Mouse (Mus musculus): ENCODE measurements around the gene Slc10a6. TPM values are rescaled to one million over a fixed set of nuclear protein-coding genes. Genes with fewer than 3 reads are reported as not detected.

Gene Slc10a6
- polyA plus RNA-seq (2015; fragmentation: Nextera tagmentation; extraction: Ambion mirVana) = 0.32 and 0.34 TPM in 2 replicates

DNA sequence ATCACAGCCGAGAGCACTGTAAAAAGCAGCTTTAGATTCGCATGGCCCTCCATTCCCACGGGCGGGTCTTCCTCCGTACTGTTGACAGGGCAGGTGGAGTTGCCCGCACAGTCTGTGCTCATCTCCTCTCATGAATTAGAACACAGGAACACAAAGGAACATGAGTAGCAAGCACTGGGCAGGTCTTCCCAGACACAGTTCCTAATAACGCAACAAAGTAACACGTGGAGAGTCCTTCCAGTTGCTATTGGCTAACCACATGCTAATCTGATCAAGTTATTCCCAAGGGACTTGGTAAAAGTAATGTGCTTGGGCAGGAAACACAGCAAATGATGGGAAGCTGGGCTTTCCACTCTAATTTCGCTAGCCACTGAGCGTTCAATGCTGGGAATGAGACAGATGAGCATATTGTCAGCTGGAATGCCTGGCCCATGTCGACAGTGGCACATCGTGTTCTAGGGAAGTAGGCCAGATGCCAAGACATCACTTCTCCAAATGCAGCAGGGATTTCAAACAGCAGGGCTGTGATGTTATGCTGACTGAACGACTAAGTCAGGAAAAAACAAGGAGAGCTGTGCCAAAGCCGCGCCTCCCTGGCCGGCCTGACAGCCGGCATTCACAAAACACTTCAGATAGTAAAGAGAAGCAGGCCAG lies at the start of gene Slc10a6:
Gene Slc10a6 (minus strand): TSS at position 293 of the 654 bp plus-strand sequence.
- no peaks in the 10 kb centered on the region for H3K9me3 ChIP-seq (ENCODE audit: control insufficient read depth, low read length)
- peak; percentile 88 for ATAC-seq
- no peaks in the 10 kb centered on the region for H3K27me3 ChIP-seq (replicated peaks; ENCODE audit: control insufficient read depth, insufficient read depth, low read length)
- peak within 1 kb of the TSS; percentile 27 for H3K4me2 ChIP-seq (ENCODE audit: low read length)
- no peaks in the 10 kb centered on the region for H3K36me3 ChIP-seq (ENCODE audit: control insufficient read depth, insufficient read depth, low read length)
- 51% methylated on average over 17 of the region's 17 CpGs for WGBS
- H3K4me1 ChIP-seq (ENCODE audit: control insufficient read depth, insufficient read depth, low read depth, low read length) = 0 out of 2 replicates have a peak, but pooled peaks cover 8% of the 10 kb centered on the region
- no peak within 1 kb of the TSS for H3K4me3 ChIP-seq (ENCODE audit: low read length)
- no peak within 1 kb of the TSS for H3K9ac ChIP-seq (ENCODE audit: low read depth, low read length)
- H3K27ac ChIP-seq (ENCODE audit: low read depth, low read length) = no peak within 1 kb of the TSS

GRCm38 (mm10) chr5:103678974-103679373 lies 49.8 kb upstream of the Slc10a6 start:
- H3K4me2 ChIP-seq (ENCODE audit: low read length) = no peak overlapping the region
- H3K4me1 ChIP-seq (ENCODE audit: control insufficient read depth, insufficient read depth, low read depth, low read length) = no peaks in the 10 kb centered on the region
- H3K9me3 ChIP-seq (ENCODE audit: control insufficient read depth, low read length) = no peaks in the 10 kb centered on the region
- no peaks in the 10 kb centered on the region for H3K36me3 ChIP-seq (ENCODE audit: control insufficient read depth, insufficient read depth, low read length)
- no peak for ATAC-seq
- H3K4me3 ChIP-seq (ENCODE audit: low read length) = no peak overlapping the region
- H3K27ac ChIP-seq (ENCODE audit: low read depth, low read length) = no peak overlapping the region
- H3K27me3 ChIP-seq (replicated peaks; ENCODE audit: control insufficient read depth, insufficient read depth, low read length) = no peaks in the 10 kb centered on the region
- H3K9ac ChIP-seq (ENCODE audit: low read depth, low read length) = no peak overlapping the region
- 97% methylated on average over 5 of the region's 5 CpGs for WGBS

DNA sequence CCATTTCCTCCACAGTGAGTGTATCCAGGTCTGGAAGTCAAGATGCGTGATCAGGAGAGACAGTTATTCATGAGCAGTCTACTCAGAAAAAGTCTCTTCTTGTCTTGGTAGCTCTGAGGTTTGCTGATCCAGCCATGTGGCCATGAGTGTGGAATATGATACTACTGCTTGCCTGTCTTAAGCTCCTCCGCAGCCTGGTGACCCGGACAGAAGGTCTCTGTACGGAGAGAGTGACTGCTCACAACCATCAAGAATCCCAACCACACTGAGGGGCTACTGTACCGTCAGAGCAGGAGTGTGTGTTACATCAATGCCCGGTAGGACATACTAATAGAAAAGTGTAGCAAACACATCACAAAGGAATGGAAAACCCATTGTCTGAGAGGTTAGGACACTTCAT lies 48.7 kb upstream of the Slc10a6 start:
- no peak overlapping the region for H3K4me2 ChIP-seq (ENCODE audit: low read length)
- no peak overlapping the region for H3K27ac ChIP-seq (ENCODE audit: low read depth, low read length)
- H3K9ac ChIP-seq (ENCODE audit: low read depth, low read length) = no peak overlapping the region
- H3K27me3 ChIP-seq (replicated peaks; ENCODE audit: control insufficient read depth, insufficient read depth, low read length) = no peaks in the 10 kb centered on the region
- WGBS = 85% methylated on average over 6 of the region's 6 CpGs
- no peak overlapping the region for H3K4me3 ChIP-seq (ENCODE audit: low read length)
- no peak for ATAC-seq
- no peaks in the 10 kb centered on the region for H3K9me3 ChIP-seq (ENCODE audit: control insufficient read depth, low read length)
- H3K4me1 ChIP-seq (ENCODE audit: control insufficient read depth, insufficient read depth, low read depth, low read length) = no peaks in the 10 kb centered on the region
- H3K36me3 ChIP-seq (ENCODE audit: control insufficient read depth, insufficient read depth, low read length) = no peaks in the 10 kb centered on the region

DNA sequence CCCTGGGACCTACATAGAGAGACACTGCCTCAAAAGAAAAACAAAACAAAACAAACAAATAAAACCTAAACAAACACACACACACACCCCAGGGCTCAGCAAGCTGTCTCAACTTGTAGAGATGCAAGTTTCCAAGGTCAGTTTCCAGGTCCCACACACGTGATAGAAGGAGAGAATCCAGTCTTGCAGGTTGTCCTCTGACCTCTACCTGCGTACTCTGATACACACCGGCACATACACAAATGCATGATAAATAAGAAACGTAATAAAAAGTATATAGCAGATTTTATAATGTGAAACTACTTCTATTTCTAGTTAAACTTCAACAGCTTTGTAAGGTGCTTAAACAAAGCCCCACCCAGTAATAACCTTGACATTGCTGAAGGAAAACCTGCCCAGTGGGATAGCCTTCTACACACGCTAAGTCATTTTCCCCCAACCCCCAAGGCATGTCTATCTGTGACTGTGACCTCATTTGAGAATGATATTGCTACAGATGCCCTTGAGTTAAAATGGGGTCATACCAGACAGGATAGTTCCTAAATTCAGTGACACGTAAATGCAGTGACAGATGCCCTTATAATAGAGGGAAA lies 47.2 kb upstream of the Slc10a6 start:
- no peak overlapping the region for H3K9ac ChIP-seq (ENCODE audit: low read depth, low read length)
- whole genome bisulfite sequencing = 89% methylated on average over 6 of the region's 6 CpGs
- H3K4me3 ChIP-seq (ENCODE audit: low read length) = no peak overlapping the region
- no peak for ATAC-seq
- H3K36me3 ChIP-seq (ENCODE audit: control insufficient read depth, insufficient read depth, low read length) = no peaks in the 10 kb centered on the region
- H3K9me3 ChIP-seq (ENCODE audit: control insufficient read depth, low read length) = no peaks in the 10 kb centered on the region
- H3K4me2 ChIP-seq (ENCODE audit: low read length) = no peak overlapping the region
- H3K4me1 ChIP-seq (ENCODE audit: control insufficient read depth, insufficient read depth, low read depth, low read length) = no peaks in the 10 kb centered on the region
- H3K27ac ChIP-seq (ENCODE audit: low read depth, low read length) = no peak overlapping the region
- H3K27me3 ChIP-seq (replicated peaks; ENCODE audit: control insufficient read depth, insufficient read depth, low read length) = no peaks in the 10 kb centered on the region

- Histone ChIP-seq H3K9me3 (ENCODE audit: control insufficient read depth, low read length) (no peaks in the 10 kb centered on the region), H3K27me3 (replicated peaks; ENCODE audit: control insufficient read depth, insufficient read depth, low read length) (no peaks in the 10 kb centered on the region), H3K9ac (ENCODE audit: low read depth, low read length) (no peak overlapping the region), H3K36me3 (ENCODE audit: control insufficient read depth, insufficient read depth, low read length) (no peaks in the 10 kb centered on the region), H3K4me2 (ENCODE audit: low read length) (no peak overlapping the region), H3K4me3 (ENCODE audit: low read length) (no peak overlapping the region), H3K27ac (ENCODE audit: low read depth, low read length) (no peak overlapping the region), H3K4me1 (ENCODE audit: control insufficient read depth, insufficient read depth, low read depth, low read length) (no peaks in the 10 kb centered on the region)
- no peak for ATAC-seq
- 51% methylated on average over 6 of the region's 6 CpGs for WGBS
Measured at GRCm38 (mm10) chr5:103674482-103674881, 45.3 kb upstream of the Slc10a6 start.

- H3K27me3 ChIP-seq (replicated peaks; ENCODE audit: control insufficient read depth, insufficient read depth, low read length) = no peaks in the 10 kb centered on the region
- H3K36me3 ChIP-seq (ENCODE audit: control insufficient read depth, insufficient read depth, low read length) = no peaks in the 10 kb centered on the region
- H3K4me3 ChIP-seq (ENCODE audit: low read length) = no peak overlapping the region
- no peaks in the 10 kb centered on the region for H3K9me3 ChIP-seq (ENCODE audit: control insufficient read depth, low read length)
- H3K4me2 ChIP-seq (ENCODE audit: low read length) = no peak overlapping the region
- ATAC-seq = no peak
- 85% methylated on average over 4 of the region's 4 CpGs for WGBS
- no peaks in the 10 kb centered on the region for H3K4me1 ChIP-seq (ENCODE audit: control insufficient read depth, insufficient read depth, low read depth, low read length)
- H3K9ac ChIP-seq (ENCODE audit: low read depth, low read length) = no peak overlapping the region
- H3K27ac ChIP-seq (ENCODE audit: low read depth, low read length) = no peak overlapping the region
Measured at GRCm38 (mm10) chr5:103673611-103674010, 44.4 kb upstream of the Slc10a6 start.

GRCm38 (mm10) chr5:103671858-103672257 lies 42.7 kb upstream of the Slc10a6 start:
- no peak overlapping the region for H3K4me3 ChIP-seq (ENCODE audit: low read length)
- no peak overlapping the region for H3K4me2 ChIP-seq (ENCODE audit: low read length)
- 78% methylated on average over 3 of the region's 3 CpGs for WGBS
- ATAC-seq = no peak
- H3K9me3 ChIP-seq (ENCODE audit: control insufficient read depth, low read length) = no peaks in the 10 kb centered on the region
- H3K4me1 ChIP-seq (ENCODE audit: control insufficient read depth, insufficient read depth, low read depth, low read length) = no peaks in the 10 kb centered on the region
- H3K27me3 ChIP-seq (replicated peaks; ENCODE audit: control insufficient read depth, insufficient read depth, low read length) = no peaks in the 10 kb centered on the region
- H3K27ac ChIP-seq (ENCODE audit: low read depth, low read length) = no peak overlapping the region
- H3K9ac ChIP-seq (ENCODE audit: low read depth, low read length) = no peak overlapping the region
- H3K36me3 ChIP-seq (ENCODE audit: control insufficient read depth, insufficient read depth, low read length) = no peaks in the 10 kb centered on the region

DNA sequence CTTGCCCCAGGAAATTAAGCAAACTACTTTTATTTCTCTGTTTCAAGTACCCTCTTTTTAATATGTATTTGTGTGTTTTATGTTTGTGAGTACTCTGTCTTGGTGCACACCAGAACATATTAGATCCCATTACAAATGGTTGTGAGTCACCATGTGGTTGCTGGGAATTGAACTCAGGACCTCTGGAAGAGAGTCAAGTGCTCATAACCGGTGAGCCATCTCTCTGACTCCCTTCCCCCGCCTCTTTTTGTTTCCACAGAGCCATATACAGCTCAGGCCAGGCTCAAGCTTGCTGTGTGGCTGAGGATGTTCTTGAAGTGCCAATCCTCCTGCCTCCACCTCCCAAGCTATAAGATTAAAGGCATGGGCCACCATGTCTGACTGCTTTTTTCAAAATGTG lies 36.7 kb upstream of the Slc10a6 start:
- Histone ChIP-seq H3K27ac (ENCODE audit: low read depth, low read length) (no peak overlapping the region), H3K4me3 (ENCODE audit: low read length) (no peak overlapping the region), H3K4me1 (ENCODE audit: control insufficient read depth, insufficient read depth, low read depth, low read length) (no peaks in the 10 kb centered on the region), H3K9ac (ENCODE audit: low read depth, low read length) (no peak overlapping the region), H3K36me3 (ENCODE audit: control insufficient read depth, insufficient read depth, low read length) (no peaks in the 10 kb centered on the region), H3K9me3 (ENCODE audit: control insufficient read depth, low read length) (no peaks in the 10 kb centered on the region), H3K27me3 (replicated peaks; ENCODE audit: control insufficient read depth, insufficient read depth, low read length) (no peaks in the 10 kb centered on the region), H3K4me2 (ENCODE audit: low read length) (no peak overlapping the region)
- 82% methylated on average over 2 of the region's 2 CpGs for WGBS
- ATAC-seq = no peak

DNA sequence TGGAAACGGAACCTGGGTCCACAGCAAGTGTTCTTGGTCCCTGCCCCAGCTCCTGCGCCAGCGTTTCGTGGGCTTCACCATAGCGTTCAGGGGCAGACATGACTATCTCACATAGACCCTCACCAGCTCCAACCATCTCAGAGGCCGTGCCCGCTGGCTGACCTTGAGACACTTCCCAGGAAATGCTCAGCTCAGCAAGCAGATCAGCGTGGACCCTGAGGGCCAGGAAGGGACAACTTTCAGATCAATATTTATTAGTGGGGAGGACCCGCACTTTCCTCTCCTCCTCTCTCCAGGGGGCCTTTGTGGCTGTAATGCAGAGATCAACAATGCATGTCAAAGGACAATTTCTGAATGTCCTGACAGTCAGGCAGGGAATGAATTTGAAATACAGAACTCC lies 35.7 kb upstream of the Slc10a6 start:
- no peak overlapping the region for H3K4me3 ChIP-seq (ENCODE audit: low read length)
- no peak overlapping the region for H3K9ac ChIP-seq (ENCODE audit: low read depth, low read length)
- no peaks in the 10 kb centered on the region for H3K9me3 ChIP-seq (ENCODE audit: control insufficient read depth, low read length)
- H3K36me3 ChIP-seq (ENCODE audit: control insufficient read depth, insufficient read depth, low read length) = no peaks in the 10 kb centered on the region
- no peaks in the 10 kb centered on the region for H3K27me3 ChIP-seq (replicated peaks; ENCODE audit: control insufficient read depth, insufficient read depth, low read length)
- no peaks in the 10 kb centered on the region for H3K4me1 ChIP-seq (ENCODE audit: control insufficient read depth, insufficient read depth, low read depth, low read length)
- WGBS = 71% methylated on average over 9 of the region's 9 CpGs
- no peak for ATAC-seq
- no peak overlapping the region for H3K27ac ChIP-seq (ENCODE audit: low read depth, low read length)
- H3K4me2 ChIP-seq (ENCODE audit: low read length) = no peak overlapping the region
